Mouse (Mus musculus): ENCODE data around the gene Narfl. TPM values are rescaled to one million over a fixed set of nuclear protein-coding genes. Genes with fewer than 3 reads are reported as not detected.

Gene Narfl
- polyA plus RNA-seq (2015; fragmentation: Illumina TruSeq; extraction: RNeasy Lipid Tissue Mini Kit (QIAGEN cat#74804); ENCODE audit: insufficient read depth, low replicate concordance), result 15.2 TPM

GRCm38 (mm10) chr17:25773549-25774120 is at the start of gene Narfl:
Gene Narfl, plus strand, starts transcription at chr17:25773776.

GRCm38 (mm10) chr17:25727265-25728008 is 46.1 kb upstream of the Narfl start, which contains the start of the genes Chtf18 and Rpusd1:
Gene Chtf18, minus strand, starts transcription at chr17:25727419.
Gene Rpusd1, plus strand, starts transcription at chr17:25727670.

GRCm38 (mm10) chr17:25735745-25736144 is 37.8 kb upstream of the Narfl start, which contains the start of gene Mslnl:
Gene Mslnl, plus strand, starts transcription at chr17:25736042.

DNA sequence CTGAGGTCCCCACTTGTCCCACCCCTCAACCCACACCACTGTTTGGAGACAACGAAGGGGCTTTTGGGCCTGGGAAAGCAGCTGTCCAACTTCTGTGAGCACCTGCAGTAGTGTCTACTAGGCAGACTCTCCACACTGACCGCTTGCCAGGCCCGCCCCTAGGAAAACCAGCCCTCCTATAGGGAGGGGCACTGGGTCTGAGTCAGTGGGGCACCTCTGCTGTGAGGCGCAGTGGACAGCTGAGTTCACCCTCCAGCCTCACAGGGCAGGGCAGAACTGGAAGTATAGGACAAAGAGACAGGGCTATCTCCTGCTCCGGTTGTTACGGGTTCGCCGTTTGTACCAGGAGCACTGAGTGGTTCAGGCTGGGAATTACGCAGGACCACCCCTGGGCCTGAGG is 19.3 kb upstream of the Narfl start, which contains the start of gene Msln:
TSS of gene Msln (minus strand) at position 138 of the 400 bp plus-strand sequence.

DNA sequence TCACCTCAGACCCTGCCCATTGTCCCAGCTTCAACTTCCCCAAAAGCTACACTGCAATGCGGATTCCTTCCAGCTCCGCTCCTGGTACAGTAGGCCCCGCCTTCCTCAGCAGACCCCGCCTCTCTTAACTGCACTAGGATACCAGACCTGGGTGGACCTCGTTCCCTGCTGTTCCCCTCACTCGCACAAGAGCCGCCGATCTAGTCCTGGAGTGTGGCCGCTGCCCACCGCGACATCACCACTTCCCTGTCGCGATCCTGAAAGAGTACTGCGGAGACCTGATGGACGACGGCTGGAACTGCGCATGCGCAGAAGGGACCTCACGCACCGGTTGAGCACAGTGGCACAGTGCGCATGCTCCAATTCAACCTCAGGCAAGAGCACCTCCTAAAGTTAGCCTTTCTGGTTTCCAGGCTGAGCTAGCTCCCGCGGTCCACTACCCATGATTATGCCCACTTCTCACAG is 11.7 kb downstream of the Narfl start, which contains the start of gene Haghl:
TSS of gene Haghl (minus strand) at position 393 of the 465 bp plus-strand sequence.

GRCm38 (mm10) chr17:25786280-25786679 is 12.7 kb downstream of the Narfl start, which contains the start of gene Ccdc78:
Gene Ccdc78, plus strand, starts transcription at chr17:25786580.

DNA sequence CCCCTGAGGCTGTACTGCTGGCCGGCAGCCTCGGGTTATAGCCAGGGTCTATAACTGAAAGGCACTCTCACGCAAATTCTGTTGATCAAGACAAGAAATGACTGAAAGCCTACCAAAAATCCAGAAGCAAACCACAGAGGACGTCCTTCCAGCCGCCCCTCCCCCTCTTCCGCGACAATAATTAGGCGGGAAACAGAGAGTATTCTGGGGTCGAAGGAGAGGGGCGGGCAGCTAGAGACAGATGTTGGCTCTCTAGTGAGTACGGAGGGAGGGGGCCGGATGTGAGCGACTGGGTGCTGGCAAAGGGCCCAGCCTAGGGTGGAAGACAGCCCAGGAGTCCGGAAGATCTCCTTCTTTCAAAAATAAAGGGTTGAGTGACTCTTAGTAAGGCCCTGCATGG is 19.0 kb downstream of the Narfl start, which contains the start of gene Fam173a:
TSS of gene Fam173a (minus strand) at position 287 of the 400 bp plus-strand sequence.

DNA sequence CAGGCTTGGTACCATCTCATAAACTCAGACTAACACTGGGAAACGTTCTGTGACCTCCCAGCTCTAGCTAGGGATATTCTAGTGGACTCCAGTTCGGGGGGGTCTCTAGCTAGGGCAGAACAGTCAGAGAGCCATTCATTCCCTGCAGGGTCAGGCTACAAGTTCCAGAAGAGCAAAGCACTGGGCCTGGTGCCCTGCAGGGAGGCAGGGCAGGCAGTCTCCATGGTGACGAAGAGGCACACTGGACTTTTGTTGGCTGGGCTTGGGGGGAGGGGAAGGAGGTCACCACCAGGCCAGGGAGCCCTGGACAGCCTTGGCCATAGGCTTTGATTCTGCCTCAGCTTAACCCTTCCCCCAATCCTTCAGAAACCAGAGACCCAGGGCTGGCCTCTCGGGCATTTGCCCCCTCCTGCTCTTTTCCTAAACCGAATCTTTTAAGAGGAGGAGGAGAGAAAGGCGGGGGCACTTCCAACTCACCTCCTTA is 22.1 kb downstream of the Narfl start, which contains the start of gene AC134908.4:
TSS of gene AC134908.4 (minus strand) at position 51 of the 484 bp plus-strand sequence.

DNA sequence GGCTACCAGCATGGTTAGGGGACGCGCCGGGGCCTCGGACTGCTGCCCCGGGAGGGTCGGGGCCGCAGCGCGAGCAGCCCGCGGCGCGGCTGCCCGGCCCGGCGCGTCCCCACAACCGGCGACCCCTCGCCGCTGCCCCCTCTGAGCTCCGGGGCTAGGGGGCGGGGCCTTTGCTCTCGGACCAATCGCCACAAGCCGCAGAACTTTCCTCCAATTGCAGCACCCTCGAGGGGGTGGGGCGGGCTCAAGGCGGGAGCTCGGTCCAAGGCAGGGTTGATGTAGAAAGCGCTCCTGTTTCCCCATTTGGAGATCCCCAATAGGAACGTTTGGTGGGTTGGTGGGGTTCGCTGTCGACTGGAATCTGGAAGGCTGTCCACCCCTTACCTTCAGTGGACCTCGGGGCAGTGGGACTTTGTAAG is 23.4 kb downstream of the Narfl start, which contains the start of gene Metrn:
TSS of gene Metrn (minus strand) at position 186 of the 419 bp plus-strand sequence.

GRCm38 (mm10) chr17:25808789-25809605 is 35.4 kb downstream of the Narfl start, which contains the start of gene Fbxl16:
Gene Fbxl16, plus strand, starts transcription at chr17:25809085.

DNA sequence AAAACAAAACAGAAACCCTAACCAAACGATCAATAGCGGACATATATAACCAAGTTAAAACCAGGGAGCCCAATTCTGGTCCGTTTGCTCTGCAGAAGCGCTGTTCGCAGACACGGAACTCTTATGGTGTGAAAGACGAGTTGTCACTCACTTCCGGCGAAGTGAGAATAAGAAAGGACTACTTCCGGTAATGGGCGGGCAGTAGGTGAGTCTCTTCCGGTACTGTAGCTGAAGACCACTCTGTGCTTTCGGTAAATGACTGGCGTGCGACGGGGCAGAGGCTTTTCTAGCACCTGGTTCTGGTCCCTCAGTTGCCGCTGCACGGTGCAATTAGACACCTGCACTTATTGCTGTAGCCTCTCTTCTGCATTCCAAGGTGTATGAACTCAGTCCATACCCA is 49.9 kb downstream of the Narfl start, which contains the start of gene Wdr24:
TSS of gene Wdr24 (plus strand) at position 176 of the 400 bp plus-strand sequence.

DNA sequence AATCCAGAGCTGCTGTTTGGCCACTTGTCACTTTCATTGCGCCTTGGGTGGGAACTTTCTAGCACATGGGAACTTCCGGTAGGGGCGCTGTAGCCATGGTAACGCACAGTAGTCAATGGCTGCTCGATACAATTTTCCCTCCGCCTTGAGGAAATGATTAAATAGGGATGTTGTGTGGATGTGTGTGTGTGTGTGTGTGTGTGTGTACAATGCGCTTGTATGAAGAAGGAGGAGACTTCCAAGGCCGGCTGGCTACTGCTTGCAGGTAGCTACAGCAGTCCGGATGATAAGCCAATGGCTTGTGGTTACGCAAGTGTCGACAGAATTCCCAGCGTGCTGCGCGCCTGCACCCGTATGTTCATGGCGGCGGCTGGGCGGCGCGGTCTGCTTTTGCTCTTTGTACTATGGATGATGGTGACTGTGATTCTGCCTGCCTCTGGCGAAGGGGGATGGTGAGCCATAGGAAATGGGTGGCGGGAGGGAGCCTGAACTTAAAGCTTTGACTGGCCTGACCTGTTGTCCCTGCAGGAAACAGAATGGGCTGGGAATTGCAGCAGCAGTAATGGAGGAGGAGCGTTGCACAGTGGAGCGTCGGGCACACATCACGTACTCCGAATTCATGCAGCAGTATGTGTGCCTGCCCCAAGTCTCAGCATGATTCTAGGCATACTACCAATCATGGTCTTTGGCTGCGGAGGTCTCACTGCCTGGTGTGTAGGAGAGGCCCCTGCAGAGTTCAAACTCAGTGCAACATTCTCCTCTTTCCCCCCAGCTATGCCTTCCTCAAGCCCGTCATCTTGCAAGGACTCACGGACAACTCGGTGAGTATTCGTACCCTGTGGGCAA is 55.4 kb downstream of the Narfl start, which contains the start of gene Jmjd8:
TSS of gene Jmjd8 (plus strand) at position 156 of the 846 bp plus-strand sequence.

Other genes with a start within 250 kb of the Narfl start
- gene Sox8, start 203.1 kb upstream of the Narfl start, polyA plus RNA-seq (2015; fragmentation: Illumina TruSeq; extraction: RNeasy Lipid Tissue Mini Kit (QIAGEN cat#74804); ENCODE audit: insufficient read depth, low replicate concordance), result 0.55 TPM
- gene Lmf1, start 194.7 kb upstream of the Narfl start, polyA plus RNA-seq (2015; fragmentation: Illumina TruSeq; extraction: RNeasy Lipid Tissue Mini Kit (QIAGEN cat#74804); ENCODE audit: insufficient read depth, low replicate concordance), result 7.9 TPM
- gene Gng13, start 56.6 kb upstream of the Narfl start, polyA plus RNA-seq (2015; fragmentation: Illumina TruSeq; extraction: RNeasy Lipid Tissue Mini Kit (QIAGEN cat#74804); ENCODE audit: insufficient read depth, low replicate concordance), result not detected
- 3.2 TPM for gene Chtf18, start 46.4 kb upstream of the Narfl start, polyA plus RNA-seq (2015; fragmentation: Illumina TruSeq; extraction: RNeasy Lipid Tissue Mini Kit (QIAGEN cat#74804); ENCODE audit: insufficient read depth, low replicate concordance)
- 1.5 TPM for gene Rpusd1, start 46.1 kb upstream of the Narfl start, polyA plus RNA-seq (2015; fragmentation: Illumina TruSeq; extraction: RNeasy Lipid Tissue Mini Kit (QIAGEN cat#74804); ENCODE audit: insufficient read depth, low replicate concordance)
- not detected for gene Mslnl, start 37.7 kb upstream of the Narfl start, polyA plus RNA-seq (2015; fragmentation: Illumina TruSeq; extraction: RNeasy Lipid Tissue Mini Kit (QIAGEN cat#74804); ENCODE audit: insufficient read depth, low replicate concordance)
- gene Msln, start 19.4 kb upstream of the Narfl start, polyA plus RNA-seq (2015; fragmentation: Illumina TruSeq; extraction: RNeasy Lipid Tissue Mini Kit (QIAGEN cat#74804); ENCODE audit: insufficient read depth, low replicate concordance), result 1.9 TPM
- 7.3 TPM for gene Haghl, start 11.9 kb downstream of the Narfl start, polyA plus RNA-seq (2015; fragmentation: Illumina TruSeq; extraction: RNeasy Lipid Tissue Mini Kit (QIAGEN cat#74804); ENCODE audit: insufficient read depth, low replicate concordance)
- gene Ccdc78, start 12.8 kb downstream of the Narfl start, polyA plus RNA-seq (2015; fragmentation: Illumina TruSeq; extraction: RNeasy Lipid Tissue Mini Kit (QIAGEN cat#74804); ENCODE audit: insufficient read depth, low replicate concordance), result not detected
- gene Fam173a, start 19.1 kb downstream of the Narfl start, polyA plus RNA-seq (2015; fragmentation: Illumina TruSeq; extraction: RNeasy Lipid Tissue Mini Kit (QIAGEN cat#74804); ENCODE audit: insufficient read depth, low replicate concordance), result 19.6 TPM
- not detected for gene AC134908.4, start 21.9 kb downstream of the Narfl start, polyA plus RNA-seq (2015; fragmentation: Illumina TruSeq; extraction: RNeasy Lipid Tissue Mini Kit (QIAGEN cat#74804); ENCODE audit: insufficient read depth, low replicate concordance)
- gene Metrn, start 23.4 kb downstream of the Narfl start, polyA plus RNA-seq (2015; fragmentation: Illumina TruSeq; extraction: RNeasy Lipid Tissue Mini Kit (QIAGEN cat#74804); ENCODE audit: insufficient read depth, low replicate concordance), result 2.4 TPM
- 0.46 TPM for gene Fbxl16, start 35.3 kb downstream of the Narfl start, polyA plus RNA-seq (2015; fragmentation: Illumina TruSeq; extraction: RNeasy Lipid Tissue Mini Kit (QIAGEN cat#74804); ENCODE audit: insufficient read depth, low replicate concordance)
- 7.8 TPM for gene Wdr24, start 49.9 kb downstream of the Narfl start, polyA plus RNA-seq (2015; fragmentation: Illumina TruSeq; extraction: RNeasy Lipid Tissue Mini Kit (QIAGEN cat#74804); ENCODE audit: insufficient read depth, low replicate concordance)
- gene Jmjd8, start 55.1 kb downstream of the Narfl start, polyA plus RNA-seq (2015; fragmentation: Illumina TruSeq; extraction: RNeasy Lipid Tissue Mini Kit (QIAGEN cat#74804); ENCODE audit: insufficient read depth, low replicate concordance), result 21.8 TPM
- 41.4 TPM for gene Stub1, start 59.6 kb downstream of the Narfl start, polyA plus RNA-seq (2015; fragmentation: Illumina TruSeq; extraction: RNeasy Lipid Tissue Mini Kit (QIAGEN cat#74804); ENCODE audit: insufficient read depth, low replicate concordance)
- not detected for gene Rhbdl1, start 63.5 kb downstream of the Narfl start, polyA plus RNA-seq (2015; fragmentation: Illumina TruSeq; extraction: RNeasy Lipid Tissue Mini Kit (QIAGEN cat#74804); ENCODE audit: insufficient read depth, low replicate concordance)
- gene Gm20683, start 68.0 kb downstream of the Narfl start, polyA plus RNA-seq (2015; fragmentation: Illumina TruSeq; extraction: RNeasy Lipid Tissue Mini Kit (QIAGEN cat#74804); ENCODE audit: insufficient read depth, low replicate concordance), result 0.30 TPM
- gene Rhot2, start 71.1 kb downstream of the Narfl start, polyA plus RNA-seq (2015; fragmentation: Illumina TruSeq; extraction: RNeasy Lipid Tissue Mini Kit (QIAGEN cat#74804); ENCODE audit: insufficient read depth, low replicate concordance), result 38.1 TPM
- 9.6 TPM for gene Wdr90, start 87.7 kb downstream of the Narfl start, polyA plus RNA-seq (2015; fragmentation: Illumina TruSeq; extraction: RNeasy Lipid Tissue Mini Kit (QIAGEN cat#74804); ENCODE audit: insufficient read depth, low replicate concordance)
- gene Mcrip2, start 95.0 kb downstream of the Narfl start, polyA plus RNA-seq (2015; fragmentation: Illumina TruSeq; extraction: RNeasy Lipid Tissue Mini Kit (QIAGEN cat#74804); ENCODE audit: insufficient read depth, low replicate concordance), result 1.4 TPM
- 14.3 TPM for gene Mettl26, start 101.3 kb downstream of the Narfl start, polyA plus RNA-seq (2015; fragmentation: Illumina TruSeq; extraction: RNeasy Lipid Tissue Mini Kit (QIAGEN cat#74804); ENCODE audit: insufficient read depth, low replicate concordance)
- 0.21 TPM for gene Wfikkn1, start 107.1 kb downstream of the Narfl start, polyA plus RNA-seq (2015; fragmentation: Illumina TruSeq; extraction: RNeasy Lipid Tissue Mini Kit (QIAGEN cat#74804); ENCODE audit: insufficient read depth, low replicate concordance)
- 10.4 TPM for gene Rab40c, start 146.0 kb downstream of the Narfl start, polyA plus RNA-seq (2015; fragmentation: Illumina TruSeq; extraction: RNeasy Lipid Tissue Mini Kit (QIAGEN cat#74804); ENCODE audit: insufficient read depth, low replicate concordance)
- gene Pigq, start 171.2 kb downstream of the Narfl start, polyA plus RNA-seq (2015; fragmentation: Illumina TruSeq; extraction: RNeasy Lipid Tissue Mini Kit (QIAGEN cat#74804); ENCODE audit: insufficient read depth, low replicate concordance), result 70.8 TPM
- gene Nhlrc4, start 171.2 kb downstream of the Narfl start, polyA plus RNA-seq (2015; fragmentation: Illumina TruSeq; extraction: RNeasy Lipid Tissue Mini Kit (QIAGEN cat#74804); ENCODE audit: insufficient read depth, low replicate concordance), result 0.28 TPM
- gene A930017K11Rik, start 178.8 kb downstream of the Narfl start, polyA plus RNA-seq (2015; fragmentation: Illumina TruSeq; extraction: RNeasy Lipid Tissue Mini Kit (QIAGEN cat#74804); ENCODE audit: insufficient read depth, low replicate concordance), result not detected
- gene Capn15, start 212.0 kb downstream of the Narfl start, polyA plus RNA-seq (2015; fragmentation: Illumina TruSeq; extraction: RNeasy Lipid Tissue Mini Kit (QIAGEN cat#74804); ENCODE audit: insufficient read depth, low replicate concordance), result 5.8 TPM